Mouse (Mus musculus) testis, postnatal 14 days (tissue): Measurements from ENCODE around the gene Rsrp1.

Source experiments
- DNase-seq: peaks from one replicate; pipeline ENCODE4 v3.0.0; 2021; ENCODE audit warnings: low spot score

Rsrp1 gene

GRCm38 (mm10) chr4:134922111-134922924, 1.1 kb upstream of the Rsrp1 start:
- no peak for DNase-seq

DNA sequence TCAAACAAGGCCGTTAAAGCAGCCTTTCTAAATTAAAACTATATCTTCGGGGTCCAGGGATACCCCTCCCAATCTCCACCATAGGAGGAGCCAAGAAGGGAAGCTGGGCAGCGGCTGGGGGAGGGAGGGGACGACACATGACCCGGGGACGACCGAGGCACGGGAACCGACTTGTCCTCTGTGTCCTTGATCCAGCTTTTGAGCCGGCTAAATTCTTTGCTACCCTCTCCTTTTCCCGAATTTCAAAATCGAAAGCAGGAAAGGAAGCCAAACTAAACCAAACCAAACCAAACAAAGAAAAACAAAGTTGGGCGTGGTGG, 507 bp upstream of the Rsrp1 start:
- peak; percentile 72 for DNase-seq

GRCm38 (mm10) chr4:134924019-134924741, 788 bp downstream of the Rsrp1 start:
- DNase-seq = peak; percentile 64

- no peak for DNase-seq
Measured at GRCm38 (mm10) chr4:134925206-134925605, 1.8 kb downstream of the Rsrp1 start.

DNA sequence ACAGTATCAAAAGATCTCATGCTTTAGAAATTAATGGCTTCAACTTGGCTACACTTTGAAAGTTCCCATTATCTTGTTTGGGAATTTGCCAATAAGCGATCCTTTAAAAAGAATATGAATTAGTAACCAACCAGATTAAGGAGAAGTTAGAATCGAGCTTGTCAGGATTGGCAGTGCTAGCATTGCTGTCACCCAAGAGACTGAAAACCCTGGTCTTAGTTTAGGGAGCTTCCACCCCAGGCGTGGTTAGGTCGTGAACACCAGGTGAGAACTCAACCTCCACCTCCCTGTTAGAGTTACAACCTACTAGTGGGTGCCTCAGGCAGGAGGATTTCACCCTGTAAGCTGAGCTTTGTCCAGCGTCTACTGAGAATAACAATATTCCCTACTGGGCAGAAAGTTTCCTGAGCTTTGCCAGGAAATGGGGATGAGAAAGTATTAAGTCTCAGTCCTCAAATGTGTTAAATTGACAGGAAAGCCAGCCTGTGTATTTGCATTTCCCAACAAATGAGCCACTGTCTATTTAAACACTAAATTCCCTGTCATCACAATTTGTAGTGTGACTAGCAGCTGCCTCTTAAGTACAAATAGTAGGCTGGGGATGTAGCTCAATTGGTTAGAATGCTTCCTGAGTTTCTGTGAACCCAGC, 4.5 kb downstream of the Rsrp1 start:
- no peak for DNase-seq

- no peak for DNase-seq
Measured at GRCm38 (mm10) chr4:134928464-134928836, 5.1 kb downstream of the Rsrp1 start.

DNA sequence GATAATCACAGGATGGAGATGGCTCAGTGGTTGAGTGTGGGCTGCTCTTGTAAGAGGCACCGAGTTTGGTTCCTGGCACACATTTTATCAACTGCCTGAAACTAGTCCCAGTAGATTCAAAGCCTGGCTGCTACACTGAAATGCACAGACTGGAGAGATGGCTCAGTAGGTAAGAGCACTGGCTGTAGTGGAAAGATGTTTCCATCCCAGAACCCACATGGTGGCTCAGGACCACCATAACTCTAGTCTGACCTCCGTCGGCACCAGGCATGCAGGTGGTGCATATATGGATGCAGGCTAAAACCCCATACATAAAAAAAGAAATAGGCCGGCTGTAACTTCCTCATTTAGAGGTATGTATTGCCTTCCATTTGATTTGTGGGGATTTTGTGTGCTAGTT, 6.1 kb downstream of the Rsrp1 start:
- DNase-seq = no peak

DNA sequence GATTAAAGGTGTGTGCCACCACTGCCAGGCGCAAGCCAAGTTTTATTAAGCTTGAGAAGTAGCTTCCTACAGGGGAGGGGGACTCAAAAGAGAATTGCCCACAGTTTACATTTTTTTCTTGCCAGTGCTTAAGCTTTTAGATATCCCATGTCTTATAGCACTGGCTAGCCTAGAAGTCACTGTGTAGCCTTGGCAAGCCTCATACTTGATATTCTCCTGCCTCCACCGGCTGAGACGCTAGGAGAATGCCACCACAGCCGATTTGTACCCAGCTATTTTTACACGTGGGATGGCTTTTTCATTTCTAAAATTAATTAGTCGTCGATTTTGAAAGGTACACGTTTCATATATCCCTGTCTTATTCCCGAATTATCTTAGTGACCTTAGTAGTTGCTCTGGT, 6.8 kb downstream of the Rsrp1 start:
- no peak for DNase-seq

DNA sequence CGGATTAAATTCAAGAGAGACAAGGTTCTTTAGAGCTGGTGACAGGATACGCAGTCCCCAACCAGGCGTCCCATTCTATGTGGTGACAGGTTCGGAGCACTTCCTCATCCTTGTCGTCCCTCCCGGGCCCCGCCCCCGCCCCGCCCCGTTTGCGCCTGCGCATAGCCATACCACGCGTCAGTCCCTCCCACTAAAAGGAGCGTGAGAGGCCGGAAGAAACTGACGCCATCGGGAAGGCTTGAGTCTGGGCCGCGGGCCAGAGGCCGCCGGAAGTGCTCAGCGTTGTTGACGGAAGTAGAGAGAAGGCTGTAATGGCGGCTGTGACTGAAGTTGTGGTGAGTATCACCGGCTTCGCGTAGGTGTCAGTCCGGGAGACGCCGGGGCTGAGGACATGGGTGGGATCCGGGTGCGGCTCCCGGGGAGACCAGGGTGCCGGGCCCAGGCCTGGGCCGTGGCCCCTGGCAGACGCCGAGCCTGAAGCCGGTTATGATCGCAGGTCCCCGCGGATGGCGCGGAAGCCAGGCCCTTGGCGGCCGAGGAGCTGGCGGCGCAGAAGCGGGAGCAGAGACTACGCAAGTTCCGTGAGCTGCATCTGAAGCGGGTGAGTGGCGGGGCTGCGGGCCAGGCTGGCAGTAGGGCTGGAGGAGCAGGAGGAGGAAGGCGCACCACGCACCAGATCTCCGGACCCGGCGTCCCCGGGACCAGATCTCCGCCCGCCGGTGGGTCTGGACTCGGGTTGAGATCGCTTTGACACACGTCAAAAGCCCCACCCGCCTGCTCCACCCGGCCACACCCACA, 7.5 kb downstream of the Rsrp1 start, which contains the start of gene Syf2:
TSS of gene Syf2 (plus strand) at position 215 of the 798 bp plus-strand sequence.
- peak; percentile 95 for DNase-seq

DNA sequence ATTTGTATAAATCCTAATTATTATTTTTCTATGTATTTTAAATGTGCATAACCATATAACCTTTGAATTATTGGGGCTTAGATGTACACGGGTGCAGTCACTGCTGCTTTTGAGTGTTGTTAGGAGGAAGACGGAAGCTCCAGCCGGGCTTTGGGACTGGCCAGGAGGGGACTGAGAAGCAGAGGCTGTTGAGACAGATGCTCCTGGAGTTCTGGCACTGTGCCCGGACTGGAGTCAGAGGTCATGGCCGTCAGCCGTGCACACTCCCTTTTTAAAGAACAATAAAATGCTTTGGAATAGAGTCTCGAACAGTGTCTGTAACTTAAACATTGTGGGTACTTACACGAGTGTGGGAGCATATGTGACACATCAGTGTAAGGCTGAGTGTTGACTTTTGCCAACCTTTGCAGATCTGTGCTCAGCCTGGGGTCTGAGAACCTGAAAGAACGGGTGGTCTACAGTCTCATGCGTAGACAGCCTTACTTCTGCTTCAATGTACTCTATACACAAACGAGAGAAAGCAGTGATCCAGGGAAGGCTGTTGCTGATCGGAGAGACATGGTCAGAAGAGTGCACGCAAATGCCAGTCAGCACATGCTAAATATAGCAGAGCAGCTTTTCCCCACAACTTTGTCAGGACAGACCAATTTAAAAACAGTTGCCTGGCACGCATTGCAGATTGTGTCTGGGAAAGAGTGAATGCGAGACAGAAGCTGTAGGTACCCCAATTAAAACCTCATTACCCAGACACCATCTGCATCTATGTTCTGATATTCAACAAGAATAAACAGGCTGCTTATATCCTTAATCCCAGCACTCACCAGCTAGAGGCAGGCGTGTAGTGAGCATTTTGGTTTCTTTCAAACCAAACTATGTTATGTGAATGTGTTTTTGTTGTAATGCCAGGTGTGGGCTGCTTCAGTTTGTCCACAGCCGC, 14.1 kb downstream of the Rsrp1 start:
- no peak for DNase-seq

DNA sequence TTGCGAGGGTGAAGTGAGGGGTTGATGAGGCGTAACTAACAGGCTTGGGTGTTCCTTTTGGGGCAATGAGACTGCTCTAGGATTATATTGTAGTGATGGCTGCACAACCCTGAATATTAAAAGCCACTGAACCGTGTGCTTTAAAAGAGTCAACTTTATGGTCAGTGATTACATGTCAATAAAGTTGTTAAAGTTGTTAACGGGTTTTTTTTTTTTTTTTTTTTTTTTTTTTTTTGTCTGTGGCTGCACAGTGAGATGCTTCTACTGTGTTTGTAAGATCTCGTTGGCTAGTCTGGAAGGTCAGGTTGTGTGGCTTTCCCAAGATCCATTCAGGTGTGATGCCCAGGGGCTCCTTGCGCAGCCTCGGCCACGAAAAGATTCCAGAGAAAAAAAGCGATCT, 16.5 kb downstream of the Rsrp1 start:
- no peak for DNase-seq

- DNase-seq = no peak
Measured at GRCm38 (mm10) chr4:134943758-134944538, 20.6 kb downstream of the Rsrp1 start.

- DNase-seq = peak; percentile 70
Measured at GRCm38 (mm10) chr4:134946024-134946744, 22.8 kb downstream of the Rsrp1 start.

GRCm38 (mm10) chr4:134950518-134951091, 27.2 kb downstream of the Rsrp1 start:
- peak; percentile 29 for DNase-seq

DNA sequence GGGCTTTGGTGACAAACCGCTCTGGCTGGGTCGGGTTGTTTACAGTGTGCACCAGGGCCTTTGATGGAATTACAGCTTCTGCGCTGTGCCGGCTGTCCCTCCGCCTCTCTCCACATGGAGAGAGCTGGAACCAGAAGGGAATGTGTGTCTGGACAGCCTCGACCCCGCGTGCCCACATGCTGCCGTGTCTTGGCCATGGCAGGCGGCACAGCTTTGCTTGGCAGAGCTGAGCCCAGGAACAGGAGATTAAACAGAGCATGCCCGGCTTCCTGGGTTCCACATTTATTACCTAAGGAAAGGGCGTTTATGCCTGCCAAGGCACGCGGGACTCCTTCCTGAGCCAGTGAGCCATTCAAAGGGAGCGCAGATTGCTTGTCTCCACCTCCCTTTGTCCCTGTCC, 31.1 kb downstream of the Rsrp1 start:
- no peak for DNase-seq

- no peak for DNase-seq
Measured at GRCm38 (mm10) chr4:134955196-134955595, 31.8 kb downstream of the Rsrp1 start.

- DNase-seq = no peak
Measured at GRCm38 (mm10) chr4:134955845-134956244, 32.5 kb downstream of the Rsrp1 start.

- peak; percentile 60 for DNase-seq
Measured at GRCm38 (mm10) chr4:134956328-134956727, 32.9 kb downstream of the Rsrp1 start.
